Mouse (Mus musculus) cortical plate, adult 2 months (tissue): Measurements from ENCODE around the gene Spsb2. TPM values are rescaled to one million over a fixed set of nuclear protein-coding genes. Genes with fewer than 3 reads are reported as not detected.
"Not testable (repeated sequence)": the region's sequence is repeated elsewhere in the genome, so short reads cannot be mapped to it uniquely, and the experiment has no call there.

ENCODE experiments used
- H3K27ac ChIP-seq: fragments of 200-500 bp; 2 replicates; pipeline ENCODE4 v1.5.1; 2012; ENCODE audit warnings: low read length, control low read depth, inconsistent platforms; ENCODE audit not compliant: insufficient read depth
- H3K4me1 ChIP-seq: fragments of 200-500 bp; 2 replicates; pipeline ENCODE4 v1.6.1; 2011; ENCODE audit warnings: low read length; ENCODE audit not compliant: control insufficient read depth, insufficient read depth
- H3K4me3 ChIP-seq: fragments of 200-500 bp; 2 replicates; pipeline ENCODE4 v1.5.1; 2011; ENCODE audit warnings: mild to moderate bottlenecking, low read length, control low read depth; ENCODE audit not compliant: insufficient read depth
- CTCF ChIP-seq: fragments of 200-500 bp; IDR thresholded peaks from 2 replicates; pipeline ENCODE4 v1.5.1; 2011; ENCODE audit warnings: mild to moderate bottlenecking, control low read depth, low read length; ENCODE audit not compliant: insufficient read depth; ENCODE audit errors: extremely low read depth
- POLR2A ChIP-seq: fragments of 200-500 bp; IDR thresholded peaks from 2 replicates; pipeline ENCODE4 v1.6.1; 2011; ENCODE audit warnings: mild to moderate bottlenecking, low read length, control low read depth; ENCODE audit not compliant: insufficient read depth; ENCODE audit errors: extremely low read depth
- polyA plus RNA-seq: library from polyadenylated mRNA; depleted of rRNA; stranded (reverse); fragments of >200 nt; gene quantifications from 2 replicates; pipeline ENCODE4 v1.2.3, GENCODE M21; 2012

The Spsb2 gene
- polyA plus RNA-seq, 1 experiment, result 4.8 TPM

GRCm38 (mm10) chr6:124795781-124796180, 12.7 kb upstream of the Spsb2 start:
- Histone ChIP-seq H3K27ac (no peak overlapping the region), H3K4me1 (no peaks in the 10 kb centered on the region), H3K4me3 (no peak overlapping the region)
- TF ChIP-seq CTCF, result no peak
- TF ChIP-seq POLR2A, result no peak

- Histone ChIP-seq H3K4me1 (no peaks in the 10 kb centered on the region), H3K4me3 (no peak overlapping the region), H3K27ac (no peak overlapping the region)
- no peak for TF ChIP-seq POLR2A
- no peak for TF ChIP-seq CTCF
These were observed 12.3 kb upstream of the Spsb2 start for GRCm38 (mm10) chr6:124796200-124796599.

DNA sequence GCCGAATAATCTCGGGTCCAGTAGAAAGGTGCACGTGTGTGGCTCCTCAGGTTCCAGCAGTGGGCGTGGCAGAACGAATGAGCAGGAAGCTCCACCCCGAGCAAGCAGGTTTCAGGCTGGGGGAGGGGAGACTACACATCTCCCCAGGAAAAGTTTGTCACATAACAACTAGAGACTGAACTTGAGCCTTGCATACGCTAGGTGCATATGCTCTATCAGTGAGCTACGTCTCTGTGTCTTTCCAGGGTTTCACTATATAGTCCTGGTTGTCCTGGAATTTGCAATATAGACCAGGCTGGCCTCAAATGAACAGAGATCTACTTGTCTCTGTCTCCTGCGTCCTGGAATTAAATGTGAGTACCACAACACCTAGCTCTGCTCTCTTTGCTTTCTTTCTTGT, 6.1 kb upstream of the Spsb2 start:
- not testable (repeated sequence) for H3K4me3 ChIP-seq, H3K4me1 ChIP-seq, H3K27ac ChIP-seq

DNA sequence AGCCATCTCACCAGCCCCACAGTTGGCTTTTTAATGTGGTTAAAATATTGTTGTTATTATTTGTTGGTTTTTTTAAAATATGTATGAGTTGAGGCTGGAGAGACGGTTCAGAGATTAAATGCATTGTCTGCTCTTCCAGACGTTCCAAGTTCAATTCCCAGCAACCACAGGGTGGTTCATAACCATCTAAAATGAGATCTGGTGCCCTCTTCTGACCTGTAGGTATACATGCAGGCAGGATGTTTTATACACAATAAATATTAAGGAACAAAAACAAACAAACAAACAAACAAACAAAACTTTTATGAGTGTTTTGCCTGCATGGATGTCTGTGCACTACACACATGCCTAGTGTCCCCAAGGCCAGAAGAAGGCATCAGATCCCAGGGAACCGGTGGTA, 5.4 kb upstream of the Spsb2 start:
- no peak for TF ChIP-seq POLR2A
- no peak for TF ChIP-seq CTCF
- Histone ChIP-seq H3K4me3 (no peak overlapping the region), H3K27ac (no peak overlapping the region), H3K4me1 (peaks cover 7% of the 10 kb centered on the region; the same call in 1 of the 2 replicates)

- not testable (repeated sequence) for H3K4me3 ChIP-seq, H3K27ac ChIP-seq, H3K4me1 ChIP-seq
These were observed 4.8 kb upstream of the Spsb2 start for GRCm38 (mm10) chr6:124803691-124804090.

DNA sequence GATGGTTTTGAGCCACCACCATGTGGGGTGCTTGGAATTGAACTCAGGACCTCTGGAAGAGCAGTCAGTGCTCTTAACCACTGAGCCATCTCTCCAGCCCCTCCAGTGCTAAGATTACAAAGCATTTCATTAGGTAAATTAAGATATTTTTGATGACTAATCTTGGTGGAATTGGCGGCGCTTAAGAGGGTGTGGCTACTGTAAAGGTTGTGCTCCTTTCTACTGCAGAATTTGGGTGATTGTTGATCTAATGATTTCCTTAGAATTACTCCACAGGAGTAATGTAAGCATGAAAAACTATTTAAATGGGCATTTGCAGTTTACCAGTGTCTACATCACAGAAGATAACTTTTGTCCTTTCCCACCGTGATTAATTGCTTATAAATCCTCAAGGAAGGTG, 4.1 kb upstream of the Spsb2 start:
- Histone ChIP-seq H3K4me1 (peaks cover 7% of the 10 kb centered on the region; the same call in 1 of the 2 replicates), H3K27ac (no peak overlapping the region), H3K4me3 (no peak overlapping the region)
- TF ChIP-seq POLR2A (no peak), CTCF (no peak)

DNA sequence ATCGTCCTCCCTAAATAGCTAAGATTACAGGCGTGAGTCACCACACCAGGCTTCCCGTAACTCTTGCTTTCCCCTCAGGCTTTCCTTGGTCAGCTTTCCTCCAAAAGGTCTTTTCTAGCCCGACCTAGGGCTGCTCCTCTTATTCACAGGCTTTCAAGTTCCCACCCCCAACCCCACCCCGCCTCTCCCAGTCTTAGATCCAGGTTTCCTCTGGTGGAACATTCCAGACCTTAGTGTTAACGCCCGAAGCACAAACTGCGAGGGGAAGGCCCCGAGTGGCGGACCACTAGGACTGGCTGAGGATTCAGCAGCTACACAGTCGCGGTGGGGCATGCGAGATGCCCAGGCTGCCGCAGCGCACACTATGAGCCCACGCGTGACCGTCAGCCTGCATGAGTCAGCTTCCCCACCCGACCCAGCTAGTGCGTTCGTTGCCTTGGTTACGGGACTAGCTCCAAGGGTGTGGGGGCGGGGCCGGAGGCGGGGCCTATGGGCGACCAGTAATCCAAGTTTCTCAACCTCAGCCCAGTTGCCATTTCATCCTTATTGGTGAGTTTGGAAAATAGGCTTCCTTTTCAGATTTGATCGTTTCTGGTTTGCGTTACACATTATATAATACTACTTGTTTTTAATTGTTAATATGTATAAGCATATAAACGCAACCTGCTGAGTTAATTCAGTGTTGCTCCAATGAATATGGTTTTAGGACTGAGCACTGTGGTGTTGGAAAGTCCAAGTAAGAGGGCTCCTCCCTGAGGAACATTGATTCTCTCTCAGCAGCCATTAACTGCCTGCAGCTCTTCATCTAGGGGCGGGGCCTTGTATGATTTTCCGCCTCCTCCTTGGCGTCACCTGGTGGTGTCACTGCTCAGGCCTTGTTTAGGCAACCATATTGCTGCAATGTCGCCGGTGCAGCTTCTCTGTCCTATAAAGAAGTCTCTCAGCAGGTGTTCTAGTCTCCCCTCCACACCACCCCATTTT, 2.8 kb upstream of the Spsb2 start:
- peak overlapping the region; percentile 61 for H3K27ac ChIP-seq
- H3K4me3 ChIP-seq, result peak overlapping the region; percentile 33
- peak; percentile 90 for TF ChIP-seq POLR2A
- no peak for TF ChIP-seq CTCF
- H3K4me1 ChIP-seq, result peaks cover 7% of the 10 kb centered on the region; the same call in 1 of the 2 replicates

DNA sequence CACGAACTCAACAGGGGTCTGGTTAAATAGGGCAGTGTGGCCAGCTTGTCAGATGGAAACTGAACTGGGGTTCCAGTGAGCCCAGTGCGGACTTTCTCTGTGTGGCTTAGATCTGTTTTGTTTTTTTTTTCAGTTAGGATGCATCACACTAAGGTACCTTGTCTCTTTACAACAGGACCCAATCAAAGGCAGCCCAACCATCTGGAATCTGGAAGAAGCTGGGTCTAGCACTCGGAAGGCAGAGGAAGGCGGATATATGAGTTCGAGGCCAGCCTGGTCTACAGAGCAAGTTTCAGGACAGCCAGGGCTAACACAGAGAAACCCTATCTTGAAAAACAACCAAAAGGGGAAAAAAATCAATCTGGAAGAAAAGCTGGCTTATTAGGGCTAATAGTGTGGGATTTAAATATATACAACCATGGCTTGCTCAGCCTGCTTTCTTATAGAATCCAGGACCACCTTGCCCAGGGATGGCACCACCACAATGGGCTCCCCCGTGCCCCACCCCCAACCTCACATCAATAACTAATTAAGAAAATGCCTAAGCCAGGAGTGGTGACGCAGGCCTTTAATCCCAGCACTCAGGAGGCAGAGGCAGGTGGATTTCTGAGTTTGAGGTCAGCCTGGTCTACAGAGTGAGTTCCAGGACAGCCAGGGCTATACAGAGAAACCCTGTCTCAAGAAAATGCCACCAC, 1.9 kb upstream of the Spsb2 start:
- H3K4me3 ChIP-seq, result no peak overlapping the region
- peaks cover 7% of the 10 kb centered on the region; the same call in 1 of the 2 replicates for H3K4me1 ChIP-seq
- peak overlapping the region; percentile 61 for H3K27ac ChIP-seq
- no peak for TF ChIP-seq POLR2A
- TF ChIP-seq CTCF, result no peak

DNA sequence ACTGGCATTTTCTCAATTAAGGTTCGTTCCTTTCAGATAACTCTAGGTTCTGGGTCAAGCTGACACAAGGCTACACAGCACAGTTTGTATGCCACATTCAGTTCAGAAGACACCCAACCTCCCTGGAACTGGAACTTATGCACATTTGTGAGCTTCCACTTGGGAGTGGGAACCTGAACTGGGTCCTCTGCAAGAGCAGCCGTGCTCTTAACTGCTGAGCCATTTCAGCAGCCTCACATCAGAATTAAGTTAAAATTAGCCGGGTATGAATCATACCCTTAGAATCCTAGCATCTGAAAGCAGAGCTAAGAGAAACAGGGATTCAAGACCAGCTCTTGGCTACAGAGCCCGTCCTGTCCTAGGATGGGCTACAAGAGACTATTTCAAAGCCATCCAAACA, 1.1 kb upstream of the Spsb2 start:
- TF ChIP-seq CTCF (no peak), POLR2A (peak; percentile 61; the same call in 1 of the 2 replicates)
- peak overlapping the region; percentile 36 for H3K27ac ChIP-seq
- H3K4me1 ChIP-seq, result peaks cover 7% of the 10 kb centered on the region; the same call in 1 of the 2 replicates
- no peak overlapping the region for H3K4me3 ChIP-seq

- TF ChIP-seq CTCF, result no peak
- TF ChIP-seq POLR2A, result no peak
- Histone ChIP-seq H3K27ac (peak overlapping the region; percentile 20), H3K4me1 (peaks cover 7% of the 10 kb centered on the region; the same call in 1 of the 2 replicates), H3K4me3 (no peak overlapping the region; the same call in 1 of the 2 replicates)
These were observed 489 bp upstream of the Spsb2 start for GRCm38 (mm10) chr6:124807986-124808357.
